Mouse (Mus musculus): Measurements from ENCODE around the gene Cnga2. TPM values are rescaled to one million over a fixed set of nuclear protein-coding genes. Genes with fewer than 3 reads are reported as not detected.
"Not testable (repeated sequence)": the region's sequence is repeated elsewhere in the genome, so short reads cannot be mapped to it uniquely, and the experiment has no call there.

The Cnga2 gene
- total RNA-seq (2021) = not detected
- long read RNA-seq, experiment 1 = 0 reads
- long read RNA-seq, experiment 2 = 0 reads

DNA sequence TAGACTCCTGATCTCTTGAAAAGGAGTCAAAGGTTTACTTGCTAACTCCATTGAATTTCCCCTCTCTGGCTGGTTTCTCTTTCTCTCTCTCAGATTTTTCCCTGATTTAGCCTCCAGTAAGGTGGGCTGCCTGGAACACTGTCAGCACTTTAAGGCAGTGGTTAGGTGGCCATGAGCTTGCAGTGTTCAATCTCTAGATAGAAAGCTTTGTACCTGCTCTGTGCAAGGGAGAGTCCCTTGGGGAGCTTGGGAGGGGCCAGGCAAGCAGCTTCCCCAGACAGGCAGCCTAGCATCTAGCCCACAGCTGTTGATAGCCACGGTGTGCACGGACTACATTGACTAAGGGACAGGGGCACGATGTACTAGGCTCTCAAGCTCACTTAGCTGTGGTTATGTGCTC is at the start of gene Cnga2:
Gene Cnga2 (plus strand): TSS at position 301 of the 400 bp plus-strand sequence.
- no peak for DNase-seq

DNA sequence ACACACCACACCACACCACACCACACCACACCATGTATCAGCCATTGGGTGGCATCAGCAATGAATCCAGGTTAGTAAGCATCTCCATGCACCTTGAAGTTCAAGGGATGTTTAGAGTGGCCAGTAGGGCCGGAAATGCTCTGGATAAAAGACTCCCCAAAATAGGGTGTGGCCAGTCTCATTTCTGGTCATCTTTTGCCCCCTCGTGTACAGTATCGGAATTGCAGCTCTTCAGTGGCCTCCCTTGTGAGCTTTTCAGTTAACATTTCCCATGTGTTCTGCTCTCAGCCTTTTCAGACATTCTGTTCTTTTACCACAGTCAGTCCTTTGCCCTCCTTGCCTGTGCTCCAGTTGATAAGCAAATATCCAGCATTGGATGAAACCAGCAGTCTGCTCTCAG is 45.0 kb upstream of the Cnga2 start:
- DNase-seq = peak; percentile 45

DNA sequence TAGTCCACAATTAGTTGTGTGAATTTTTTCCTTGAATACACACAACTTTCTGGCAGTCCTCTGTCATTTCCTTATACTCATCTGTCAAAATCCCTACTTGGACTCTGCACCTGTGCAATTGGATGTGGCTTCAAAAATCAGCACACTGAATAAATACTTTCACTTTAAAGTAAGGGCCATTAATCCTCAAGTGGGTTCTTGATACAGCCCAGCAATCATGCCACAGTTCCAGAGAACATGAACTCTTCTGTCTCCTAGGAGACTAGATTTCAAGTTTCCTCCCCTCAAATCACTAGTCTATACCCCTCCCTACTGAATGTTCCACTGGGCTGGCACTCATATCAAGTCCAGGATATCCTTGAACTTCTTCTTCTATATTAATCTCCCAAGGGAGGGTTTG is 33.3 kb upstream of the Cnga2 start:
- no peak for DNase-seq

DNA sequence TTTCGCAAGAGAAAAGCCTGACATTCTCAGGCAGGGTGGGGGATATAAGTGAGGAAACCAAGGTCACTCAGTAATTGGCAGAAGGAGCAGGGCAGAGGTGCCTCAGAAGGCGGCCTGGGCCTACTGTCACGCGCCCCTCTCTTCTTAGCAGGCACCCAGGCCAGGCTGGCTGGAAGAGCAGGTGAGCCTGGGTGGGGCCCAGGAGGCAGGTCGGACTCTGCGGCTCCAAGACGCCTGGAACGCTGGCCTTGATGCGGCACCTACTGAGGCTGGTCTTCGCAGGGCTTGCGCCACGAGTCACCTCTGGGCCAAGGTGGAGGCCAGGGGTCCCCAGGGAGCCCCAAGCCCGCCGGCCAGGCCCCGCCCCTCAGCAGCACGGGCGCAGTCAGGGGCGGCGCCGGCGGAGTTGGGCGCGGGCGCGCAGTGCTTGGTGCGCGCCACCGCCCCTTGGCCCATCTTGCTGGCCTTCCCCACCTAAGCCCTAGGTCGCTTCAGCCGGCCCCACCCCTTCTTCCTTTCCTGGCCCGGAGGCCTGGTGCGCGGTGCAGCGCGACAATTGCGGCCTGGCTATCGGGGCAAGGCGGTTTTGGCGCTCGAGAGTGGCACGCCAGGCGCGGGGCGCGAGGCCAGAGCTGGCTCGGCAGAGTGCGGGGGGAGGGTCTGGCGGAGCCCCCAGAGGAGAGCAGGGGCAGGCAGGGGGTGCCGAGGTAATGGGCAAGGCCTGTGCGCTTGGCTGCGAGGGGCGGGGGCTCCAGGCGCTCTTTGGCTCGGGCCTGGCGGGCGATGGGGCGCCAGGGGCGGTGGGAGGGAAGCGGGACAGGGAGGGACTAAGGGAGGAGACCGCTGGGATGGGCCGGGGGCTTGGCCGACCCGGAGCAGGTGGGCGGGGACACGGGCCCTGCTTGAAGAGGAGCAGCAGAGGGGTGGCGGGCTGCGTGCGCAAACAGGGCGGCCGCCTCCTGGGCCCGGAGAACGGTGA is 29.3 kb upstream of the Cnga2 start, which contains the start of gene Prrg3:
Gene Prrg3 (plus strand): TSS at position 552 of the 979 bp plus-strand sequence.
- peak; percentile 55 for DNase-seq

DNA sequence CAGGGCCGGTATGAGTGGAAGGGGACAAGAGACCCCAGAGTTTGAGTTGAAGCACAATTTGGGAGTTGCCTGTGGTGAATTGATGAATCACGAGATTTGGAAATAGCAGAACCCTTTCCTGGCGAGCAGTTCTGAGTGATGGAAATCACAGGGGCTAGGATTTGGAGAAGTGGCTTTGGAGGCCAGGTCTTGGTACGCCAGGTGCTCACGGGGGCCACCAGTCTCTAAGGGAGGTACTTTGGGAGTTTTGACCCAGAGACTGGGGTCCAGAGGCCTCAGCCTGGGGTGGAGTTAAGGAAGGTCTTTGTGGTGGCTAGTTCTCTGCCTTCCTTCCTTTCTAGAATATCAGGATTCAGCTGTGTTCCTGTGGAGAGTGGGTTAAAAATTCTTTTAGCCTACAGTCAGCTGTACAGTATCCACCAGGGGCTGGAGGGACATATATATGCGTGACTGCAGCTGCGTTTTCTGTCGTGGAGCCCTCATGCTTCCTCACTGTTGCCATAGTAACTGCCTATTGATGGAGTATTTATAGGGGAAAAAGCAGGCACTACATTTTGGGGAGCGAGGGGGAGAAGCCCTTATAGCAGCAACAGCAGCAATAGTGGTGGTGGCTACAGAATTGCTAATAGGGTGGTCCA is 28.3 kb upstream of the Cnga2 start:
- no peak for DNase-seq

DNA sequence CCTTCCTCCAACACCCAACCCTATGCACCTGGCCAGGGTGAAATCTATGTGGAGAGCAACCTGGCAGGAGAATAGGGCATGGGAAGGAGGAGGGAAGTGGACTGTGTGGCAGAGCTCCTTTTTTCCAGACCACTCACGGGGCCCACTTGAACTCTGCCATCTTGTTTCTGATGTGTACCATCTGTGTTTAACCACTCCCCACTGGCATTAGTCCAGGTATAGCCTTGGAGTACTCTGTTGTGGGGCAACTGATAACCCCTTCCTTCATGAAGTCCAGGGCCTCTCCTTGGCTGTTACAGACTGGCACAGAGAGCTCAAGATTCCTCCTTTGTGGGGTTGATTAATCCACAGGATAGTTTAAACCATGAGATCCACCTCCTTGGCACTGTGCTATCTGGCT is 23.4 kb upstream of the Cnga2 start:
- no peak for DNase-seq

DNA sequence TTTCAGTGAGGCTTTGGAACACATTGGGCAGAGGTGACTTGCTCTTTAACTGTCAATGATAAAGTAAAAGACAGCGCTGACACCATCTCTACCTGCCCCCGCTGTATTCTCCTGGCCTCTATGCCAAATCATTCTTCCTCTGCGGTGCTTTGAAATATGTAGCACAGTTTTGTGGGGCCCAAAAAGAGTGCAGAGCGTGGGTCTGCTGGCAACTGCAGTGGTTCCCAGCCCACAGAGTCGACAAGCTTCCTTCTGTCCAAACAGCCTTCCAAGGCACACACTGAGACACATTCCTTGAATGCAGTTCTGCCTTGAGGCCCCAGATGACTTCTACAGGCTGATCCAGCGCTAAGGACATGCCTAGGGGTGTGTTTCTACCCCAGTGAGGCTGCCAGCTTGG is 22.8 kb upstream of the Cnga2 start:
- DNase-seq = no peak

DNA sequence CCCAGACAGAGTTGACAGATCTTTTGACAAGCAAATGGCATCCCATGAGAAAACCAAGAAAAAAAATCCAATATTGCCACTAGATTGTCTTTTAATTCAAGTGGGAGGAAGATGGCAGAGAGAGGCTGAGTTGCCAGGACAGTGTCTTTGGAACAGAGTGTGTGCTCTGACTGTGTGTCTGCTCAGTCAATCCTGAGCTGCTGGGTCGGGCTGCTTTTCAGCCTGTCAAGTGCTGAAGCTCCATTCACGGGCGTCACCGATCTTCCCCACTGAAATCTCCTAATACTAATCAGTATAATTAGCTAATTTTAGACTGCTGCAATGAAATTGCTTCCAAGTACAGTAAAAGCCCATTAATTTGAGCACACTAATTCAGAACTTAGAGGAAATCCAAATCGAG is 20.3 kb upstream of the Cnga2 start:
- DNase-seq = no peak

DNA sequence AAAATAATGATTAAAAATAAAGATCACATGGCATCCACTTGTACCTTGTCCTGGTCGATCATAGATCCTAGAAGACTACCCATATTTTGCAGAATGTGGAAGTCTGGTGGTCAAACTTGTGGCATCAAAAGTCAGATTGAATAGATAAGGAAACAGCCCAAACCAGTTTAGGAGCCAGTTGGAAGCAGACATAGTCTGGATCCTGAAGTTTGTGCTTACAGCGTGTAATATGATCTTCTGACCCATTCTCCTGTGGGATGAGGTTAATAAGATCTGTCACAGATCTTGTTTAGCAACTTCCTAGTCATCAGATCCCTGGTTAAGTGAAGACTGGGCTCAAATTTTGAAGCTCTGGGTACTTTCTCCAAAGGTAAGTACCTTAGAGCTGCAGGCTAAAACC is 19.0 kb upstream of the Cnga2 start, which contains the start of gene Fate1:
Gene Fate1 (plus strand): TSS at position 301 of the 400 bp plus-strand sequence.
- DNase-seq = no peak

DNA sequence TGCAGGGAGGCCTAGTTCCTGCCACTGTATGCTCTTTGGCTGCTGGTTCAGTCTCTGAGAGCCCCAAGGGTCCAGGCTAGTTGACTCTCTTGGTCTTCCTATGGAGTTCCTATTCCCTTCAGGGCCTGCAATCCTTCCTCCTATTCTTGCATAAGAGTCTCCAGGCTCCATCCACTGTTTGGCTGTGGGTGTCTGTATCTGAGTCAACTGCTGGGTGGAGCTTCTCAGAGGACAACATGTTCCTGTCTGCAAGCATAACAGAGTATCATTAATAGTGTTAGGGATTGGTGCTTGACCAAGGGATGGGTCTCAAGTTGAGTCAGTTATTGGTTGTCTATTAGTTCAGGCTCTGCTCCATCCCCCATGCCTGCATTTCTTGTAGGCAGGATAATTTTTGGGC is 14.0 kb upstream of the Cnga2 start:
- DNase-seq = not testable (repeated sequence)

DNA sequence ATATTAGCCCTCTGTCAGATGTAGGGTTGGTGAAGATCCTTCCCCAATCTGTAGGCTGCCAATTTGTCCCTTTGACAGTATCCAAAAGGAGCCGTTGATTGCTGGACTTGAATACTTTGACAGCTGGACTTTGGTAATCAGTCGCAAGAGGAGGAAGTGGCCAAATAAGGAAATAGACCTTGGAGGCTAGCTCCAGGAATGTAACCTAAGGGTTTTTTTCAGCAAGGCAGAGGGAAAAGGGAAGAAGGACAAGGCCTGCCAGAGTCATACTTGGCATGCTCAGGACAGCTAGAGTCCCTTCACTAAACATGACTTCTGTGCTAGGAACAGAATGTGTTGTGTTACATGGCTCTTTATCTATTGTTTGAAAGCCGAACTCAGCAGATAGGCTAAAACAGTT is 11.2 kb upstream of the Cnga2 start:
- no peak for DNase-seq

DNA sequence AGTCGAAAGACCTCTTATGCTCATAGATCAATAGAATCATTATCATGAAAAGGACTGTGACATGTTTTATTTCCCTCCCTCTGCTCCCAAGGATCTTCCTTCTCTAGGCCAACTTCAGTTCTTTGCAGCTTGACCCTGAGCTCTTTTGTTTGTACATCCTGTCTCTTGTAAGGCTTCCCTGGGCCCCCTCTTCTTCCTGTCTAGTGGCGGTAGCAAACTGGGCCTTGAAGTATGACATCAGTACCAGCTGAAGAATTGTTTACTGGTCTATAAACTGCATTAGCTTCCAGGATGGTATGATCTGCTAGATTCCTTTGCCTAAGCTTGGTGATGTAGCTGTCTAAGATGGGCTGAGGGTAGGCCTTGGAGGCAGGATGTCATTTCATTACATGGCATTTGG is 10.3 kb upstream of the Cnga2 start:
- DNase-seq = no peak

DNA sequence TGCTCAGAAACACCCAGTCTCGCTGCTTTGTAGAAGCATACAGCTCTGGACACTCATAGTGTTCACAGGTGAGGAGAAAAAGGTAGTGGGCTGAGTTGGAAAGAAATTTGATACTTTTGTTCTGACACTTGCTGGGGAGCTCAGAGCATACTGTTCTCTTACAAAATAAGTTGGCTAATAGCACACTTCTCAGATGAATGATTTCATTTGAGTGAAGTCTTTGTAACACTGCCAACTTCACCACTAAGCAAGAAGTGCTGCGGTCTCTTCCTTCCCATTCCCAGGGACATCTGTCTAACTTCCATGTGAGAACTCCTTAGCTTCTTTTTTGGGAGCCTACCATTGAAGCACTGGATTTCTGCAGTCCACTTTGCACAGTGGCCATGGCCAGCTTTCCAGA is 8.4 kb upstream of the Cnga2 start:
- no peak for DNase-seq

DNA sequence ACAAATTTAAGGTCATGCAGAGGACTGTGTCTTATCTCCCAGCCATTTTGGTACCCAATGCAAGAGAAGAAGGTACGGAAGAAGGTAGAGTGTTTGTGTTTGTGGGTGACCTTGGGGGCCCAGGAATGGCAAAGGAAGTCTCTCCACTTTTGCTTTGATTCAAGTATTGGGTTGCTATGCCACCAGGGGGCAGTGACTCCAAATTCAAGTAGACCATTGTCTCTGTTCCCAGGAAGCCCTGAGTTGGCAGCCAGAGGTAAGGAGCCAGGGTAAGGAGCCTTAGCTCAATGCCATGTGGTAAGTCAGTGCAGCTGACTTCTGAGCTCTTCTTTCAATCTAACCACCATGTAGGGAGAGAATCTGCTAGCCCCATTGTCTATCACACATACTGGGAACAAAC is 7.9 kb upstream of the Cnga2 start:
- peak; percentile 9 for DNase-seq

DNA sequence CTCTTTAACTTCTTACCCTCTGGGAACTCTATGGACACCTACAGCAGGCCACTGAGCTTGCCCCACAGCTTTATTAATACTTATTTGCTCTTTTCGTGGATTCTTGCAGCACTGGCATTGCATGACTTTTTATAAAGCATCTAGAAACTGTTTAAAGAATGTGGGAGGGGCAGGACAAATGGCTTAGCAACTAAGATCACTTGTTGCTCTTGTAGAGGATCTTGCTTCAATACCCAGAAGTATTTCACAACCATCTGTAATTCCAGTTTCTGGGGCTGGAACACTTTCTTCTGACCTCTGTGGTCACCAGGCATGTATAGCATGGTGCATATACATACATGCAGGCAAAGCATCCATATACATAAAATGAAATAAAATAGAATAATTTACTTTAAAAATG is 4.3 kb downstream of the Cnga2 start:
- no peak for DNase-seq

DNA sequence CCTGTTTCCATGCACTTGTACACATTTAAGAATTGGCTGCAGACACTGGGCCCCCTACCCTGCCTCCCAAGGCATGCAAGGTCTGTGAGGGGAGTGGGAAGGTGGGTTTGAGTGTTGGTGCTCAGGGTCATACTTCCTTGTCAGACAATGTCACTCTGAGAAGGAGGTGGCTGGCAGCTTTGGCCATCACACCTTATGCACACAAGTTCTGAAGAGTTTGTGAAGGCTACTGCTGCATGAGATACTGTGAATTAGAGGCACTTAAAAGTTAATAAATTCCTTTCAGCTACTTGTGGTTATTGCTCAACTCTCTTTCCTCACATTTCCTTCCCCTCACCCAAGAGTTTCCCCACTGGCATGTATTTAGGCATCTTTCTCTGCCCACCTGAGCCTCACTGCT is 18.3 kb downstream of the Cnga2 start:
- DNase-seq = no peak

DNA sequence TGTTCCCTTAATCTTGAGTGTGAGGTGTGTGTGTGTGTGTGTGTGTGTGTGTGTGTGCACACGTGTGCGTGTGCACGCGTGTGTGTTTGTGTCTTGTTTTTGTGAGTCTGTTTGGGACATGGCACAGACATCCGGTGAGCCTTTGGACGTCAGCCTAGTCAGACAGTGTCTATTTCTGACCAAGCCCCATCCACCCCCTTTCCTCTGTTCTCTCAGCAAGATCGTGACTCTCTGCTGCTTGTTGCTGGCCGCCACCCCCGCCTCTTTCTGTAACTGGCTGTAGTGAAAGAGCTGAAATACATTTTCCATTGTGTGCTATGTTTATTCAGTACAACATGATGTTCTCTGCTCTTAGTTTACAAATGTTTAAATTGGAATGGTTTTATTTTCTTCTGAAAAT is 20.6 kb downstream of the Cnga2 start:
- peak; percentile 12 for DNase-seq

DNA sequence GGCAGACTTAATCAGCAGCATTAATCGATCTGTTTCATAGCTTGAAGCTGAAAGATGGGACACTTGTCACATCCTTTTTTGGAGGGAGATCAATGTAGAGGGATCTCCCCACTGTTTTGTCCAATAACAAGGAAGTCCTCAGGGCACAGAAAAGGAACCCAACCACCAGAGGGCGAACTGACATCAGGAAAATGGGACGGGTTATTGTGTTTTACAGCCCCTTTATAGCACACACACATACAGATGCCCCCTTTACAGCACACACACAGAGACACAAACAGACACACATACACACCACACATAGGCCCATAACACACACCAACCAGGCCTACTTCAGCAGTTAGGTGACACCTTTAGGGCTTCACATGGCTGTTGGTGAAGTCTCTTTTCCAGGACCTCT is 21.2 kb downstream of the Cnga2 start:
- DNase-seq = peak; percentile 35

DNA sequence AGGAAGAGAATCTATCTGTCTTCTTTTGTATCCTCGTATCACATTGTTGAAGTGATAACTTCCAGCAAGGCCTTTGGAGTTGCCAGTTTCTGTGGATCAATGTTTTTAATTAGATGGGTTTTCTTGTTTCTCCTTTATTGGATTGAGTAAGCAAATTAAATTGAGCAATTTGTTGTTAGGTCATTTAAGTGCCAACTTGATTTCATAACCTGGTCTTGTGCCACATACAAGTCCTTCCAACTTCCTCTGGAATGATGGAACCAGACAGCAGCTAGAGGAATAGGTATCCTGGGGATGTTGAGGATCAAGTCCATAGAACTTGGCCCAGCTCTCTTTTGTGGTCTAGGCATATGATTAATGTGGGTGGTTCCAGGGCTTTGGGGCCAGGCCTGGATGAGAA is 30.6 kb downstream of the Cnga2 start:
- DNase-seq = no peak

DNA sequence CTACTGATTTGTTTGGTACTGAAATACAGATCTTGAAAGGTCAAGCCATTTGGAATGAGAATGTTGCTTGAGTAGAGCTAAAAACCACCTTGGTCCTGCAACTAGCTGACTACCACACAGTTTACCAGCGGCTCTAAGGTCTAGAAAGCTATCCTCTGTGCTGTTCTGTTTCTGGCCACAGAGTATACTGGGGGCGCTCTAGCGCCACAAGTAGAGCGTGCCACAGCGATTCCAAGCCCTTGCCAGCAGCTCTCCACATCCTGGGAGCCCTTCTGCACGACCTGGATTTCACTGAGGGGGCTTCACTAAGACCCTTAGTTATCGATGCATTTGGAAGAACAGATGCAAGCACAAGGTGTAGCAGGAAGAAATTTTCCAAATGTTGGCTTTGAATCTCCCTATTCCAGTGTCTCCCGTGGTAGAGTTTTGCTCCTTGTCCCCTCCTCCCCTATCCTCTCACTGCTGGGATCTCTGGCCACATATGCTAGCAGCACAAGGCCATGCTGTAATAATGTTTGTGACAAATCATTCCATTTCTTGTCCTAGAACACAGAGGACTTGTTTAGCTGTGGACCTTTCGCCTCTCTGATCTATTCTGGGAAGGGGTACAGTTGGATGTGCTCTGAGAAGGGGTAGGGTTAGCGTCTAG is 31.2 kb downstream of the Cnga2 start:
- peak; percentile 24 for DNase-seq

DNA sequence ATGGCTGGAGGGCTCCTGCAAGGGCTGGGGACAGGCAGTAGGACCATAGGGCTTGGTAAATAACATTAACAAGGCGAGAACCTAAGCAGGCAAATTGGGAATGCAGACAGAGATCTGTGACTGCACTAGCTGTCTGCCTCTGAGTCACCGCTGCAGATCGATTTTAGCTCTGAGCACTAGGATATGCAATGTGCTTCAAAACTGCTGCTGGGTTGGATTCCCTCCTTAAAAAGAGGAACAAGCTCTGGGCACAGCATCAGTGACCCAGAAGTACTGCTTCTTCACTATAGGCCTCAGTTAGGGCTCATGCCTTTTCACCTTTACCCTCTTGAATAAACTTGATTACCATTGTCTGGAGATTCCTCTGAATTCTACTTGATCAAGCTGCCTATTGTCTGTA is 31.9 kb downstream of the Cnga2 start:
- no peak for DNase-seq

DNA sequence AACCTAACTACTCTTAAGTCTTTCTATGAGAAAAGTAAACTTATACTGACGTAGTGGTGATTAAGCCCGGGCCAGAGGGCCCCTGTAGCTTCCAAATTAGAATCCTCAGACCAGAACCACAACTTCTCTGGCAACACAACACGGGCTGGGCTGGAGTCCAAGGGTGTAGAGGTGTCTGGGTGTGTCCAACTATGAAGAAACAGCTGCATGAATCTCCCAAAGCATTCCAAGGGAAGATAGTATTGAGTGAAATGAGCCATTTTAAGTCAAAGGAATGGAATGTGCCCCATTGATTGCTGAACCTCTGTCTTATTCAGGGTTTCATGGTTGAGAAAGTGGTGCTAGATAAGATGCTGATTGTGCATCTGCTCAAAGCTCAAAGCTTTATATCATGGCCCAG is 52.4 kb downstream of the Cnga2 start:
- peak; percentile 46 for DNase-seq

DNA sequence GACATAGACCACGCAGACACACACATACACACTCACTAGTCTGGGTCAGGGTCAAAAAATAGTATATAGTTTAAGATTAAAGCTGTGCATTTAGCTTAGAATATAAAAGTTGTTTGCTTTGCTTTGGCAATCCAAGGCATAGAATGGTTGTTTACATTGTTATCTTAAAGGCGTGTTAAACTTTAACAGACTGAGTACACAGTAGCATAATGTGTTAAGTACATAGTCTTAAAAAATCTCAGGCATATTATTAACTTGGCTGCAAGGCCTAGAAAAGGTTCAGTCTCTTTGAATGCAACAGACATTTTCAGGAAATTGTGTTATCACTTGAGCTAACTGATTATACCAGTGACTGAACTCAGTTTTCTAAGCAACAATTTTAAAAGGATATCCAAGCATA is 56.3 kb downstream of the Cnga2 start:
- no peak for DNase-seq
